Mouse (Mus musculus) forebrain, embryonic 11.5 days (tissue): ENCODE measurements around the gene Prkacb. TPM values are rescaled to one million over a fixed set of nuclear protein-coding genes. Genes with fewer than 3 reads are reported as not detected.

Experiments
- ATAC-seq: fragments of 200-750 bp; cut with Nextera tagmentation; replicated peaks from 2 replicates; pipeline ENCODE4 v1.8.0; 2017; ENCODE audit warnings: moderate TSS enrichment; ENCODE audit not compliant: low FRiP score
- DNase-seq: peaks from one replicate; pipeline ENCODE4 v3.0.0-alpha.2; 2017; ENCODE audit warnings: low spot score
- H3K27ac ChIP-seq: fragments of 300-500 bp; sonication (generic); 2 replicates; pipeline ENCODE4 v1.5.1; 2014; ENCODE audit warnings: low read depth, low read length
- H3K27me3 ChIP-seq: fragments of 300-500 bp; sonication (generic); 2 replicates; pipeline ENCODE4 v1.6.1; 2014; ENCODE audit warnings: mild to moderate bottlenecking, low read length, mixed read lengths; ENCODE audit not compliant: control insufficient read depth, insufficient read depth
- H3K36me3 ChIP-seq: fragments of 300-500 bp; sonication (generic); 2 replicates; pipeline ENCODE4 v1.6.1; 2014; ENCODE audit warnings: mild to moderate bottlenecking, low read length, moderate library complexity, mixed read lengths; ENCODE audit not compliant: control insufficient read depth, insufficient read depth
- H3K4me1 ChIP-seq: fragments of 300-500 bp; sonication (generic); replicated peaks from 2 replicates; pipeline ENCODE4 v1.6.1; 2014; ENCODE audit warnings: low read length, mixed read lengths; ENCODE audit not compliant: control insufficient read depth, insufficient read depth
- H3K4me2 ChIP-seq: fragments of 300-500 bp; sonication (generic); 2 replicates; pipeline ENCODE4 v1.6.1; 2014; ENCODE audit warnings: low read depth, mild to moderate bottlenecking, low read length, moderate library complexity, mixed read lengths; ENCODE audit not compliant: severe bottlenecking
- H3K4me3 ChIP-seq: fragments of 300-500 bp; sonication (generic); 2 replicates; pipeline ENCODE4 v1.5.1; 2014; ENCODE audit warnings: low read depth, low read length
- H3K9ac ChIP-seq: fragments of 300-500 bp; sonication (generic); 2 replicates; pipeline ENCODE4 v1.6.1; 2014; ENCODE audit warnings: low read length
- H3K9me3 ChIP-seq: fragments of 300-500 bp; sonication (generic); 2 replicates; pipeline ENCODE4 v1.6.1; 2016; ENCODE audit warnings: low read length, mixed read lengths; ENCODE audit not compliant: control insufficient read depth
- WGBS: fragments of 180-500 bp; shearing (Covaris S2); extraction: QIAGEN DNeasy Blood & Tissue Kit; methylation state at CpG from one replicate; pipeline ENCODE4 v1.1.7; 2014; 5-methylcytosine and 5-hydroxymethylcytosine counted together
- polyA plus RNA-seq: library from polyadenylated mRNA; unstranded; fragments of >200 nt; fragmentation: Nextera tagmentation; extraction: Ambion mirVana; gene quantifications from 2 replicates; pipeline ENCODE4 v1.2.1, GENCODE M21; 2014

The Prkacb gene
- polyA plus RNA-seq, 1 experiment from 2014 or later = 75.3 TPM

DNA sequence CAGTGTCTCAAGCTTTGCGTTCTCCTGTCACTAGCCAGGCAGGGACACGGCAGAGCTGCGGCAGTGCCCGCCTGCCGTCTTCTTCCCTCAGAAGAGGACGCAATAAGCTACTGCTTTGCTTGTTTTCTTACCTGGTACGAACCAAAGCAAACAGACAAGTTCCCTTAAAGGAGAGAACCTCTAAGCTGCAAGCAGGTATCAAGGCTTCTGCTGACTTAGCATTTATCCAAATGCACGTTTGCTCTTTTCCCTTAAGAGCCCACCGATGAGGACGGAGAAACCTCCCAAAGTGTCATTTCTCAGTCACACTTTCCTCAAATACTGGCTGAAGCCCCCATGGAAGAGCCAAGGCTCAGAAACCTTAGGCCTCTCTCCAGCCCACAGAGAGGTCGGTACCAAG lies 81.3 kb downstream of the Prkacb start:
- ATAC-seq = no peak
- Histone ChIP-seq H3K9me3 (no peaks in the 10 kb centered on the region), H3K4me1 (no peaks in the 10 kb centered on the region), H3K27ac (no peak overlapping the region), H3K36me3 (peaks cover 5% of the 10 kb centered on the region; the same call in 1 of the 2 replicates), H3K4me3 (no peak overlapping the region), H3K27me3 (no peaks in the 10 kb centered on the region), H3K9ac (no peak overlapping the region), H3K4me2 (no peak overlapping the region)
- 96% methylated on average over 11 of the region's 11 CpGs for WGBS
- no peak for DNase-seq

DNA sequence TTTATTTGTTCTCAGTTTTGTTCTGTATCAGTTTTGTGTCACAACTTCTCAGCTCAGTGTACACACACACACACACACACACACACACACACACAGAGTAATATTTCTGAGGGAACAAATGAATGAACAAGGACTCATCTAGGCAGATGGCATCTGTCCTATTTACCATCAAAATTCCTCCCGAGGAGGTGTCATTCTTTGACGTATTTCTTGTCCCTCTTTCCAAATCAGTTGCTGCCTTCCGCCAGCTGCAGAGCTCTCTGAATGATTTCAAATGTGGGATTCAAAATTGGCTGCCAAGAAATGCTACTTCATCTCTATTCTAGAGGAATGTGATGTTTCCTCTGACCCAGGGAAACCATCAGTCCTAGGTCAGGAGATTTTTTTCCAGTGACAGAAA lies 89.8 kb downstream of the Prkacb start:
- DNase-seq (no peak), ATAC-seq (no peak)
- H3K9me3 ChIP-seq = no peaks in the 10 kb centered on the region; the same call in 1 of the 2 replicates
- no peak overlapping the region for H3K27ac ChIP-seq
- no peaks in the 10 kb centered on the region for H3K27me3 ChIP-seq
- H3K4me2 ChIP-seq = no peak overlapping the region
- no peaks in the 10 kb centered on the region for H3K4me1 ChIP-seq
- H3K4me3 ChIP-seq = no peak overlapping the region
- peaks cover 5% of the 10 kb centered on the region; the same call in 1 of the 2 replicates for H3K36me3 ChIP-seq
- 80% methylated on average over 3 of the region's 3 CpGs for whole genome bisulfite sequencing
- no peak overlapping the region for H3K9ac ChIP-seq

DNA sequence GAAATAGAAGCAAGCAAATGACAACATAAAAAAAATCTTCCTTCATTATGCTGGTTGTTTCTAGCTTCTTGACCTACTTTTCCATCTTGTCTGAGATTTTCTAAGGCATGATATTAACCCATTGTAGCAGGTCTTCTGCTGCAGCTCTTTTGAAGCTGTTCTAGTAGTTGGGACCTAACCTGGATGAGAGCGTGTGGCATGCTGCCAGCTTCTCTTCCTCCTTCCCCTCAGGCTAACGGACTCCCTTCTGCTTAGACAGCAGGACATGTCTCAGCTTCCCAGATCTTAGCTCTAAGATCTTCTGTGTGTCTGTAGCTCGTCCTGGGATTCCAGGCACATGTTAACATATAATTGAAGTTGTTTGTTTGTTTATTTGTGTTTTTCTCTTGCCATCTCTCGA lies 93.1 kb downstream of the Prkacb start:
- DNase-seq (no peak), ATAC-seq (no peak)
- Histone ChIP-seq H3K4me3 (no peak overlapping the region), H3K27me3 (no peaks in the 10 kb centered on the region), H3K9ac (no peak overlapping the region), H3K9me3 (no peaks in the 10 kb centered on the region), H3K4me1 (no peaks in the 10 kb centered on the region), H3K27ac (no peak overlapping the region), H3K36me3 (no peaks in the 10 kb centered on the region), H3K4me2 (no peak overlapping the region)
- WGBS = 89% methylated on average over 4 of the region's 4 CpGs

DNA sequence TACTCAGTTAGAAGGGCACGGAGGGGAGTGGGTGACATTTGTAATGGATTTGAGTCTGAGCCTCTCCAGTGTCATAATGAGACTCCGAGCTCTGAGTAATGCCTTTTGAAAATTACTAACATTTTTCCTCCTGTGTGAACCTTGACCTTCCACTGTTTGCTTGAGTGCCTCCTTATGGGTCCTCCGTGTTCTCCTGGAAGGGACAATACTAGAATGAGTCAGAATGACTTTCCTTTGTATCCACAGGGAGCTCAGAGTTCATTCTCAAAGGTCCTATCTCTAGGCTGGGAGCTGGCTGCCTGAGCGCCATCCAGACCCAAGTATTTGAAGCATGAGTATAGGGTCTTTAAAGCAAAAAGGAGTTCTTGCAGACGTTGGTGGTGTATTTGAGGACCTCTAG lies 94.5 kb downstream of the Prkacb start:
- ATAC-seq = no peak
- Histone ChIP-seq H3K27ac (no peak overlapping the region), H3K36me3 (no peaks in the 10 kb centered on the region), H3K4me3 (no peak overlapping the region), H3K9me3 (no peaks in the 10 kb centered on the region), H3K27me3 (no peaks in the 10 kb centered on the region), H3K9ac (no peak overlapping the region), H3K4me2 (no peak overlapping the region), H3K4me1 (no peaks in the 10 kb centered on the region)
- no peak for DNase-seq
- WGBS = 68% methylated on average over 5 of the region's 5 CpGs

DNA sequence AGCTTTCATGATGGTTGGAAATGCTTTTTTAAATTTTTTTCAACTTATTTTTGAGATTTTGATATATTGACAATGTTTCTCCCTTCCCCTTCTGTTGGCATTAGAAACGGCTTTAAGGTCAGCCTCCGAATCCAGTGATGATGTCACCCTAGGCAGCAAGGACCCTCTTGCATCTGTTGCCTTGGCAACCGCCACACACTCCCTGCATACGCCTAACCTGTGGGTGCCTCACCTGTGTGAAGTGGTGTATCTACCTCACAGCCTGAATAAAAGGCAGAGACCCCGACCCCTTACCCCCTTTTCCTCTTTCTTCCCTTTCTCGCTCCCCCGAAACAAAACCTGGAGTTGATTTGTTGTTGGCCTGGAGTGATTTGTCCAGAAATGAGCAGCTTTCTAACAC lies 100.5 kb downstream of the Prkacb start:
- no peaks in the 10 kb centered on the region for H3K27me3 ChIP-seq
- H3K9me3 ChIP-seq = no peaks in the 10 kb centered on the region
- DNase-seq (no peak), ATAC-seq (no peak)
- no peaks in the 10 kb centered on the region for H3K4me1 ChIP-seq
- H3K27ac ChIP-seq = no peak overlapping the region
- H3K36me3 ChIP-seq = no peaks in the 10 kb centered on the region
- WGBS = 79% methylated on average over 7 of the region's 7 CpGs
- no peak overlapping the region for H3K4me2 ChIP-seq
- no peak overlapping the region for H3K9ac ChIP-seq
- H3K4me3 ChIP-seq = no peak overlapping the region

DNA sequence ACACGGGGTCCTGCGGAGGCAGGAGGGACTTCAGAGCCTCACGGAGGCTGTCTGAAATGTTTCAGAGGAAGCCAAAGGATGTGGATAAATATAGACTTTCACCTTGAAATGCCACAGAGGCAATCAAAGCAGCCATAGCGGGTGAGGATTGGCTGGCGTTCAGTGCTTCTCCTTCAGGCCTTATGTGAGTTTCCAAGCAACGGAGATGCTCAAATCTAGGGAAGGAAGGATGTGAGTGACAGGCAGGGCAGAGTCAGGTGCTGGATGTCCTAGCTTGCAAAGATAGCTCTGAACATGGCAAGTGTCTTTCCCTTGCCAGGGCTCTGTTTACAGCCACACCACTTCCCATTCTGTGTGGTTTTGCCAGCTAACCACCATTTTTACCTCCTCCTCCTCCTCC lies 101.2 kb downstream of the Prkacb start:
- ATAC-seq = no peak
- no peak overlapping the region for H3K9ac ChIP-seq
- no peak overlapping the region for H3K27ac ChIP-seq
- no peaks in the 10 kb centered on the region for H3K4me1 ChIP-seq
- H3K4me3 ChIP-seq = no peak overlapping the region
- H3K4me2 ChIP-seq = no peak overlapping the region
- H3K9me3 ChIP-seq = no peaks in the 10 kb centered on the region
- DNase-seq = no peak
- WGBS = 73% methylated on average over 6 of the region's 6 CpGs
- H3K27me3 ChIP-seq = no peaks in the 10 kb centered on the region
- H3K36me3 ChIP-seq = no peaks in the 10 kb centered on the region

DNA sequence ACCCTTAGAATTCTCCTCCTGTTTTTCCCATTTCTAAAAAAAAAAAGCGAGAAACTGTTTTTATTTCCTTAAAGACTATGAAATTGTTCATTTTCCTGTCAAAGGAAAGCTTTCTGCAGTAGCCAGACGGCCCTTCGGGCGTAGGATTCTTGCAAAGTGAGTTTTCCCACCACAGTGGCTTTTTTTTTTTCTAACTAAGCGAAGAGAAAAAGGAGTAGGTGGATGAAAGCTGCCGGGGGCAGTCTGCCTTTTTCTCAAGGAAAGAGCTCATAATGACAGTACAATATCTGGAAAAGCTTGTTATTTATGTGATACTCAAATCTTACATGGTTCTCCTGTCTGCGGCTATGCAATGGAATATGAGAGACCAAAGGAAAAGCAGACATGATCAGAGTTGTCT lies 101.7 kb downstream of the Prkacb start:
- no peak overlapping the region for H3K4me3 ChIP-seq
- 81% methylated on average over 7 of the region's 7 CpGs for WGBS
- no peak for ATAC-seq

DNA sequence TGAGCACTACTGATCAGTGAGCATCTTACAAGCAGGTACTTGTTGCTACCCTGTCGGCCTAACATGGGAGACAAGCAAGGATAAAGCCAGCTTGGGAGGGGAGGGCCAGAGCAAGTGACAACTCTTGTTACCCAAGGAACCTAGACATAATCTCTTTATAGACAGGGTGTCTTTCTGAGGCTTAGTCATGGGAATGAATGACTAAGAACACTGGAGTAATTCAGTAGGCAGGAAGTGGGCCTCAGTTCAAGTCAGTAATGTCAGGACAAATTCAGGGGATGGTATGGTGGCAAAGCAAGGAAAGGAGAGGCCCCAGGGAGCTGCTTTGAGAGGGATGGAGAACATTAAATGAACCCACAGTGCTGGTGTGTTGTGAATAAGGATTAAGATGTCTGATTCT lies 103.7 kb downstream of the Prkacb start:
- no peak for DNase-seq
- ATAC-seq = no peak
- no peak overlapping the region for H3K4me3 ChIP-seq
- no peaks in the 10 kb centered on the region for H3K36me3 ChIP-seq
- no peak overlapping the region for H3K27ac ChIP-seq
- H3K9me3 ChIP-seq = no peaks in the 10 kb centered on the region
- H3K9ac ChIP-seq = no peak overlapping the region
- H3K27me3 ChIP-seq = no peaks in the 10 kb centered on the region
- H3K4me1 ChIP-seq = no peaks in the 10 kb centered on the region
- H3K4me2 ChIP-seq = no peak overlapping the region
- WGBS = 83% methylated on average over 1 of the region's 1 CpGs

More for the DNA sequence above, 101.7 kb downstream of the Prkacb start:
- Histone ChIP-seq H3K9ac (no peak overlapping the region), H3K27me3 (no peaks in the 10 kb centered on the region), H3K4me1 (no peaks in the 10 kb centered on the region), H3K36me3 (no peaks in the 10 kb centered on the region), H3K9me3 (no peaks in the 10 kb centered on the region), H3K4me2 (no peak overlapping the region), H3K27ac (no peak overlapping the region)
- no peak for DNase-seq

DNA sequence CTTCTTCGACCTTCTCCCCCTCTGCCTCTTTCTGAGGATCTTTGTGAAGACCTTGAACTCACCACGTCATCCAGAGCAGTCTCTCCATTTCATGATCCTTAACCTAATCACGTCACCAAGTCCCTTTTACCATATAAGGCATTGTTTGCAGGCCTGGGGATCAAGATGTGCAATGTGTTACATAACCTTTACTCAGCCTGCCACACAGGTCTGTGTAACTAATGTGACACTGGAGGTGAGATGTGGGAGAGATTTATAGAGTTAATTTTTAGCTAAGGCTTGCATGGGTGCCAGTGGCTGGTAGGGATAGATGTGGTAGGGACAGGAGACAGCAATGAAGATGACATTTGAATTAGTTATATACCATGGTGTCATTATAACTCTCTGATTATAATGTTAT lies 104.4 kb downstream of the Prkacb start:
- 81% methylated on average over 3 of the region's 3 CpGs for WGBS
- Histone ChIP-seq H3K9ac (no peak overlapping the region), H3K27me3 (no peaks in the 10 kb centered on the region), H3K9me3 (no peaks in the 10 kb centered on the region), H3K36me3 (no peaks in the 10 kb centered on the region), H3K27ac (no peak overlapping the region), H3K4me2 (no peak overlapping the region), H3K4me1 (no peaks in the 10 kb centered on the region), H3K4me3 (no peak overlapping the region)
- no peak for DNase-seq
- no peak for ATAC-seq
